Mouse (Mus musculus): Measurements from ENCODE around the gene Sik2.

The Sik2 gene

DNA sequence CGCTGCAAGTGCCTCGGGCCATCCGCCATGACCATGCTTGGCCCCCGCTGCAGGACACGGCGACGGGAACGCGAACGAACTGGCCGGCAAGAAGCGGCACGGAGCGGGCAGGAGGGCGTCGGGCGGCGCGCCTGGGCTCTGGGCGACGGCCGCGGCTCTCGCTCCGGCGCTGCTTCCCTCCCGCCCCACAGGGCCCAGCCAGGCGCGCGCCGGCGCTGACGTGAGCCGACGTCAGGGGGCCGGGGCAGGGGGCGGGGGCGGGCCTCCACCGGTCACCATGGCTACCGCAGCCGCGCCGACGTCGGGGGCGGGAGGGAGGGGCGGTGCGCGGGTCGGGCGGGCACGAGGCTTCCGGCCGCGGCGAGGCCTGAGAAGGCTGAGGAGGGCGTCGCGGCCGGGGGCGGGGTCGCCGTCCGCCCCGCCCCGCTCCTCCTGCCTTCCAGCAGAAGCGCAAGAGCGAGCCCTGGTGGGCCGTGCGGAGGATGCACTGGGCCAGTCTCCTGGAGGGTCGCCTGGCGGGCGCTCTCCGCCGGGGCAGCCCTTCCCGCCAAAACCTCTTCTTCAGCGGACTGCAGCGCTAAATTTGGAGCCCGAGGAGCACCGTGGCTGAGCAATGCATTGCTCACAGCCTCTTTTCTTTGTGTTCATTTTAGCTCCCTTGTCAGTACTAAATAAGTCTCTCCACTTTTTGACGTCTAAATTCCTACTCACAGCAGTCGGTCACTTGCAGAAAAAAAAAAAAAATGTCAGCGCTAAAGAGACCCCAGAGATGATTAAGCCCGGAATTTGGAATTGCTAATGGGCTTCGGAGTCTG, at the start of gene Sik2:
Sik2 (minus strand) TSS at position 233 of the 815 bp plus-strand sequence.
- DNase-seq (ENCODE audit: low read depth, low spot score), result peak; percentile 96

DNA sequence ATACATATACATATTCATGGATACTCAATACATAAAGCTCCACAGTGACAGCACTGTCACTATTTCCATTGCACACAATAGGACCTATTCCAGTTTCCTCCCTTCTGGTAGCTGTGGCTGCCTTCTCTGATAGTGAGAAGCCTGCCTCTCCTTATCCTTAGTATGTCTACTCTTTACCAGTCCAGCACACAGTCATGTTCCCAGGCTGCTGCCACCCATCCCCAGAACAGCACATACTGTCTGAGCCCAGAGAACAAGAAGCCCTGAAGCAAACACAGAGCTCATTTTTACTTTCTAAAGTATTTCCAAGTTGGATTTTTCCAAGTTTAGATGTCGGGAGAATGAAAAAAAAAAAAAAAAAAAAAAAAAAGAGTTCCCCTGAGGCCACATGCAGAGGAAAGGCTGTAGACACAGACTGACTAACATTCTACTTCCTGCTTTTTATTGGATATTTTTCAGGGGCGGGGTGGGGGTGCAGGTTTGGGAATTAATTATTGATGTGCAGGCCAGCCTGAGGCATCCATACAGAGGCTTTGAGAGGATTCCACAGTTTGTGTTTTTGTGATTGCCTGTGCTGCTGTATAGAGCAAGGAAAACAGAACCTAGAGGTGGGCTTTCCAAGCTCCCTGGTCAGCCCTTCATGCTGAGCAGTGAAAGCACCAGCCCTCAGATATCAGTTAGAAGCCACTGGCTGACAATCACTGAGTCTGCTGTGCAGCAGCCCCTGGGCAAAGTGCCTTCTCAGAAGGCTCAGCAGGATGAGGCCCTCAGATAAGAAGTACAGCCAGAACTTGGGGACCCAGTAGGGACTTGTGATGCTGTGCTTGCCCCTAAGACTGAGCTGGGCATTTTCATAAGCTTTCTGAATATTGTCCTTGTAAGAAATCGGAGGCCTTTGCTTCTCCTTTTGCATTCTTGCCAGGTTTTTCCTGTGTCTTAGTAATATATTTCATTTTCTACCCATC, 47.8 kb upstream of the Sik2 start:
- DNase-seq (ENCODE audit: low read depth, low spot score), result peak; percentile 26

DNA sequence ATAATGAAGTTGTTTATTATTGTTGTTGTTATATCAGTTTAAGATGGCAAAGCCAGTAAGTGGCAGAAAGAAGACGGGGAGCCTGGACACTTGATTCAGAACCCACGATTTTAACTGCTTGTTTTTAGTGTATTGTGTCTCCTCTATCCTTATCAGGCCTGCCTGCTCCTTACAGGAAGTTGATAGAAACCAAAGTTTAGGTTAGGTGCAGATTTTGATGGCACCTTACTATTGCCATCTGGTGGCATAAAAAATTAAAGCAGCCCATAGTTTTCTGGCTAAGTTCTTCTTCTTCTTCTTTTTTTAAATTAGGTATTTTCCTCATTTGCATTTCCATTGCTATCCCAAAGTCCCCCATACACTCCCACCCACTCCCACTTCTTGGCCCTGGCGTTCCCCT, 43.3 kb upstream of the Sik2 start:
- peak; percentile 47 for DNase-seq (ENCODE audit: low read depth, low spot score)

DNA sequence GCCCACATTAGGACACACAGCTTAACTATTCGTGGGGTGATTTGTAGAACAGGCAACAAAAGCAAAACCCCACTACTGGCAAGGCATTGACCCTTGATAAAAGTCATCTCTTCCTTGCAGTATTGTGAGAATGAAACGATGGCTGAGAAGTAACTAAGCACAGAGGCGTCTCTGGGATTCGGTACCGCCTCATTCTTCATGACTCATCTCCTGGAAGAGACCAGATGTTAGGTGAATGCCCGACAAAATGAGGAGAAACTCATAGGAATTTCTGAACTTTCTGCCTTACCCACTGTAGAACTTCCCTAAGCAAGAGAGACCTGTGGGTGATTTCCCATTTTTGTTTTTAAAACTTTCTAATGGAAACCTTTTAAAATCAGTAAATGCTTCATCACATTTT, 33.3 kb upstream of the Sik2 start:
- peak; percentile 43 for DNase-seq (ENCODE audit: low read depth, low spot score)

DNA sequence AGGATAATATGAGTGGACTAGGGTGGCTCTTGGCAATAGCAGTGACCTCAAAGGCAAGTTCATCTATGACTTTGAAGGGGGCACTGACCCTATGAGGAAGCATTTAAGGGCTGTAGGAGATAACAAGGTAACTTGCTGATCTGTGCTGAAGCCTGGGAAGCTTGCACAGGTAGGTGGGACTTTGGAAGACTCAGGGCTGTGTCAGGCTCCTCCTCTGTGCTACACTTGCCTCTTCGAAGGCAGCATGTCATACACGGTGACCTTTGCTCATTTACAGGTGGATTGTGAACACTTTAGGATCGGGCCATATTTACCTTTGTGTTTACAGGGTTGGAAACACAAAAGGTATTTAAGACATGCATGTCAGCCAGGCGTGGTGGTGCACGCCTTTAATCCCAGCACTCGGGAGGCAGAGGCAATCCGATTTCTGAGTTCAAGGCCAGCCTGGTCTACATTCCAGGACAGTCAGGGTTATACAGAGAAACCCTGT, 32.7 kb upstream of the Sik2 start:
- no peak for DNase-seq (ENCODE audit: low read depth, low spot score)

DNA sequence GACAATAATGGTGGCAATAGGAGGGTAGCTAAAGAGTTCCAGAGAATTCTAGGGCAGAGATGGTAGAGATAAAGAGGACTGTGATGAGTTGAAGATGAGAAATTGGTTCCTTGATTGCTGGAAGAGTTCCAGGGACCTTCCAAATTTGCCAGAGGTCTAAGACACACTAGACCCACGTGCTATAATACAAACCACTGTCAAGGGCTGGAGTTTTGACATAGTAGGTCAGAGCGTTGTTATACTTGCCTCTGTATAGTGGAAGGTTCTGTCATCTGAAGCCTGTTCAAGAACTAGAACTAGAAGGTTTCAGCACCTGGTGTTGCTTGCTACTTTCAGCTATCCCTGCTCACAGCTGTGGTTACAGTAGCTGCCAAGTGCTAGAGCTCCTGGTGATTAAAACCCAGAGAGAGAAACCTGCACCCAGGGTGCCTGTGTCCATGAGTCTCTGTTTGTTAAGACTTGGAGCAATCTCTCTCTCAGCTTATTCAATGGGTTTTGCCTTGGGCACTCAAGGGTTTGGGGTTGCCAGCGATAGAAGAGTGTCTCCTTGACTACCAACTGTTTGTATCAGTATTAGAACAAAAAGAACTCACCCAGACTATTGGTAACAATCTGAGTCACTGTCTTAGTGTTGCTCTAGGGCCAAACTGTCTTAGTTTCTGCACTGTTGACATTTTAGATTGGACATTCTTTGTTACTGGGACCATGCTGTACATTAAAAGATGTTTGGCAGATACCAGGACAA, 24.1 kb upstream of the Sik2 start:
- no peak for DNase-seq (ENCODE audit: low read depth, low spot score)

DNA sequence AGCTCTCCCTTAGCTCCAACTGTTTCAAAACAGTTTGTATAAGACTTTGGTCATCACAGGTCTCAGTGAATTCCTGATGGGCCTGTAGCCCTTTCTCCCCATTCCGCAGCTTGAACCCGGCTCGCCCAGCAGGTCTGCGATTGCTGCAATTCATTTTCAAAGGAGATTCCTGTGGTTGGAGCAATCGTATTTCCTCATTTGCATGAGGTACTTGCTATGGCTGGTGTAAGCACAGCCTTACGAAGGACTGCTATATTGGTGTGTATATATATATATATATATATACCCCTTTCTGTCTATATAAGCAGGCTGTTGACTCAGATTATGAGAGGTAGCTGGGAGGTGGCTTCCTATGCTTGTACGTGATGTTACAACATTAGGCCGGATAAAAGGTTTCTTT, 23.4 kb upstream of the Sik2 start:
- no peak for DNase-seq (ENCODE audit: low read depth, low spot score)

DNA sequence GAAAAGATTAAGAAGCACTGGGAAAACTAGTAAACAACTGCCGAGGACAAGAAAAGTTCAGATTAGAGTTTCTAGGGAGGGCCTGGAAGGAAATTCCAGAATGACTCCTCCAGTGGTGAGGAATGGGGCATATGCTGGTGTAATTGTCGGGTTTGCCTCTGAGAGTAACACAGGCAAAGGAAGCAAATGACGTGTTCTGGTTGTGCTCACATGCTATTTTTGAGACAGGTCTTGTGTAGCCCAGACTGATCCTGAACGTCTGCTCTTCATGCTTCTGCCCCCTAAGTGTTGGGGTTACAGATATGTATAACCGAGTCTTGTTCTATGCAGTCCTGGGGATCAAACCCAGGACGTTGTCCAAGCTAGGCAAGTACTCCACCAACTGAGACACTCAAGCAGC, 22.7 kb upstream of the Sik2 start:
- DNase-seq (ENCODE audit: low read depth, low spot score), result no peak

DNA sequence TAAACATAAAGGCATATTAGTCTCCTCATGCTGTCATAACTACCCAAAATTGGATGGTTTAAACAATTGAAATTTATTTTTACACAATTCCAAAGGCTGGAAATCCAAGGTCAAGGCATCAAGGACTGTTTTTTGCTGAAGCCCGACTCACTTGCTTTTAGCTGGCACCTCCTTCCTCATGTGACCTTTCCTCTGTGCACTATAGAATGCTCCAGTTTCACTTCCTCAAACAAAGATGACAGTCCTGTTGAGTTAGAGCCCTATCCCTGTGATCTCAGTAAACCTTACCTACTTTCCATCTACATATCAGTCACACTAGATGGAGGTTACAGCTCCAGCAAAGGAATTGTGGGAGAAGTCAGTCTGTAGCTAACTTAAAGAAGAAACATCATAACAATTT, 21.3 kb upstream of the Sik2 start:
- DNase-seq (ENCODE audit: low read depth, low spot score), result no peak

DNA sequence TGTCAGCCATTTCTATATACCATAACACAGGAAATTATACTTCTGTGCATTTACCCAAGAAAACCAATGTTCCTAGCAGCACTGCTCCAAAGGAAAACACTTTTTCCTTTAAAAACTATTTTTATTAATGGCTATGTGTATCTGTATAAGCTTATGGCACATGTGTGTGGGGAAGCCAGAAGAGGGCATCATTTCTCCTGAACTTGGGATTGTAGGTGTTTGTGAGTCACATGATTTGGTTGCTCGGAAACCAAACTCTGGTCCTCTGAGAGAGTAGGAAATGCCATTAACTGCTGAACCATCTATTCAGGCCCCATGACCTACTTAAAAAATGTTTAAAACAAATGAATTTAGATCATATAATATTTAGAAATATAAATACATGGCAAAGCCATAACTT, 18.1 kb upstream of the Sik2 start:
- no peak for DNase-seq (ENCODE audit: low read depth, low spot score)

DNA sequence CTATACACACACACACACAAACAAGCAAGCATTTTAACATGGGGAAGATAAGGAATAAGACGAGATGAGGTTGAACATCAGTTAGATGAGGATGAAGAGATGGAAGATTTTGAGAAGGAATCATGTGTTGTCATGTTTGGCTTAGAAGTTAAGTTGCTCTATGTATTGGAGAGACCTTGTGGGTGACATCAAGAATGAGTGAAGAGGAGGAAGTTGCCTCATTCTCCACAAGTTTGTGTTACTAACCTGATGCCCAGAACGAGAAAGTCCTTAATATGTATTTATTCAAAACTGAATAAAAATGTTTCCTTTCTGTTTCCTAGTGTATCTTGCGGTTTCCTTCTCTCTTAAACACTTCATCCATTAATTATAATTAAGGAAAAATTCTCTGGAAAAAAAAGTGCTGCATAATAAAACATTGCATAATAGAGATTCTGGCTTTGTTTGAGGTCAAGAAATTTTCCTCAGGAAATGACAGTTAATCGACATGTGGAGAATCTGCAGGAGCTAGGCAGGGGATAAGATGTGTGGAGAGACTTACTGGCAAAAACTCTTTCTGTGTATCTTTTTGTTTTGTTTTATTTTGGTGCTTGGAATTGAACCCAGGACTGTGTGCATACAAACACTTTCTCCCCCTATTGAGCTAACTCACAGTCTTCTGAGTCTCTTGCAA, 12.4 kb upstream of the Sik2 start:
- DNase-seq (ENCODE audit: low read depth, low spot score), result no peak

DNA sequence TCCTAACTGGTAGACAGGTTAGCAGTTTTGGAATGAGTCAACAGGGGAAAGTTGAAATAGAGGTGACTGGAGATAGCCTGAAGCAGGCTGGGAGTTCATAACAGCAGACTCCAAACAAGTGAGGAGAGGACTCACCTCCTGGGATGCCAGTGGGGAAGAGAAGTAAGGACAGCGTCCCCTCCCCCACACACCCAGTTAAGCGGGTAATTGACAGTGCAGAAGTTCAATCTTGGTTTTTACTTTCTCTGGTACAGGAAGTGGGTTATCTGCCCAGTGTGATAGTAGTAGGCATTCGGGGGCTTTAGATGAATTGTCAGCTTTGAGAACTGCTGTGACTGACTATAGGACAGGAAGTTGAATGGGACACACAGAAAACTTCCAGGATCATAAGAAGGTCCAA, 11.5 kb upstream of the Sik2 start:
- DNase-seq (ENCODE audit: low read depth, low spot score), result no peak

DNA sequence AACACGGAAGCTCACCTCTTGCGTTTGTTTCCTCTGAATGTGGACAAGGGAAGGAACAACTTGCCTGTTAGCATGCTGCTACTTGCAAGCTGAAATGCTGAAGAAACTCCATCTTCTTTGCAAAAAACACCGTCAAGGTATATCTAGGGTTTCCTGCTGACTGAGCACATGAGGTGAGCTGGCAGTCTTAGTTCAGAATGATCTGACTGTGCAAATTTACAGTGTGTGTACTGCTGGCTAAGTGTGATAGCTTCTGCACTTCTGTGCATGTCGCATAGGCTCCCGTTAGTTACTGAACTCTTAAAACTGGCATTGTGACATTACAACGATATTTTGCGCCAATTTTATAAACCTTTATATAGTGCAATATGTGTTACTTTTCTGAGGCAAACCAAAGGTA, 10.8 kb upstream of the Sik2 start:
- no peak for DNase-seq (ENCODE audit: low read depth, low spot score)

DNA sequence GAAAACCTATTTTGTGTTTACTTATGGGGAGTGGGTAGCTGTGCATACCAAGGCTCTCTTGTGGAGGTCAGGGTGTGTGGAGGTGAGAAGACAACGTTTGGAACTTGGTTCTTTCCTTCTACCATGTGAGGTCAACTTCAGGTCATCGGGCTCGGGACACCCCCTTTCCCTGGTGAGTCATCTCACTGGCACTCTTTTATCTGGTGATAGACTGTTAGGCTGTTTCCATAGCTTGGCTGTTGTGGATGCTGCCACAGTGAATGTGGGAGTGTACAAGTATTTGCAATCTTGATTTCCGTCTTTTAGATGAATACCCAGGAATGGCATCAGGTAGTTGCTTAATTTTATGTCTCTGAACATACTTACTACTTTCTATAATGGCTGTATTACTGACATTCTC, 6.9 kb upstream of the Sik2 start:
- DNase-seq (ENCODE audit: low read depth, low spot score), result no peak

DNA sequence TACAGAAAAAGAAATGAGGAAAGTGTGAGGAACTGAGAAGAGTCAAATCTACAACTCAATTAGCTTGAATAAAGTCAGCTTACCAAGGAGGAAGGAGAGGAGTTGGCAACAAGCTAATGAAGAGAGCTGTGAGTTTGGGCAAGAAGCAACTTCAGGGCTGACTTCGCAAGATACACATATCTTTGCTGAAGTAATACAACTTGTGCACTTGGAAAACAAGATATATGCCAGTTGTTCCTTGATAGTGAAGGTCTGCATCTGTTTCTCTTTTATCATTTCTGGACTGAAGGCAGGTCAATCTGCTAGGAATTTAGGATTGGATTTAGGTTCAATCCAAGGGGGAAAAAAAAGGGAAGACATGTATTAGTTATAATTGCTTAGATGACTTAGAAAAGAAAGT, 4.8 kb upstream of the Sik2 start:
- DNase-seq (ENCODE audit: low read depth, low spot score), result no peak

DNA sequence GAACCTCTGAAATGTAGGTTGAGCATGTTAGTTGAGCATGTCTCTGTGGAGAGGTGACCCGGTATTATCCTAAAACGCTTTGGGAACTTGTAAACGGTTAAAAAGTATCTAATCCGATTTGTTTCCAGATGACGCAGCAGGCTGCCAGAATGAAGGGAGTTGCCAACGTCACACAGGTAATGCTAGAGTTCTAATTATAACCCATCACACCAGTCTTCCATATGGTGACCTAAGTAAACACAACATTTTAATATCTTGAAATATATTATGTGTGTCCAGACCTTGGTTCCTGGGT, 730 bp upstream of the Sik2 start:
- no peak for DNase-seq (ENCODE audit: low read depth, low spot score)

DNA sequence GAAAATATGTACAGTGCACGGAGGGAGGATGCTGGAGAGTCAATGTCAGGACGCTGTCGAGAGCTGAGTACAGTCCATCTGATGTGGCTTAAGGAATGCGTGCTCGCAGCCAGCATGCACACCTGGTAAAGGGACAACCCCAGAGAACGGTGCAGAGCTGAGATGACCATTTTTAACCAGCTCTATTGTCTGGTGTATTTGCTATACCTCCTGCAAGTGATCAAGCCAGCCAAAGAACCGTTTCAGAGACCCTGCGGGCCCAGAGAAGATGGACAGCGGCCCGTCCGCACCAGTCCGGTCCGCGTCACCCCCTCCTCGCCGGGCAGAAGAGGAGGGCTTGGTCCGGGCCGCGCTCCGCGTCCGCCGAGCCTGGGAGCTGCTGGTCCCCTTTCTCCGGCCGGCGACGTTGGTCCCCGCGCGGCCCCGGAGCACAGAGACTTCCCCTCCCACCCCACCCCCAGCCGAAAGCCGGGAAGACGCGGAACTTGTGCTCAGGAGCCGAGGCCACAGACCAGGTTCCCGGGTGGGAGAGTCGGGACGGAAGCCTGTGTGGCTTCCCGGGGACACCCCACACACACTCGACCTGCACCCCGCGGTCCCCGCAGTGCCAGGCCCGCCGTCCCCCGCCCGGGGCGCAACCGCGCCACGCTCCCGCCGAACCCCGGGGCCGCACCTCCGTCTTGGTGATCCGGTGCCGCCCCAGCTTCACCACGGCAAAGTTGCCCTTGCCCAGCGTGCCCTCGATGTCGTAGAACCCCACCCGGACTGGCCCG, 619 bp downstream of the Sik2 start:
- peak; percentile 48 for DNase-seq (ENCODE audit: low read depth, low spot score)

DNA sequence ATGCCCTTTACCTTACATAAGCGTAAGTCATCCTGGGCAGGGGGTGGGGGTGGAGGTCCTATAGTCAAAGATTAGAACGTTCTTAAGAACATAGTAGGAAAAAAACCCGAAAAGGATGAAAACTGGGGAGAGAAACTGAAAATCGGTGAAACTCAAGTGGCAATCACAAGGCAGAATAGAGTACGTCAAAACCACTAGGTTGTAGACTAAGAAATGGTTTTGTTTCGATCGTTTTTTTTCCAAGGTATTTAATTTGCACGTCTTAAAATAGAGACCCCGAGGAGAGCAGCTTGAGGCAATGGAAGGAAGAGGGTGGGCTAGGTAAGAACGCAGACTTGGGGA, 1.2 kb downstream of the Sik2 start:
- no peak for DNase-seq (ENCODE audit: low read depth, low spot score)

DNA sequence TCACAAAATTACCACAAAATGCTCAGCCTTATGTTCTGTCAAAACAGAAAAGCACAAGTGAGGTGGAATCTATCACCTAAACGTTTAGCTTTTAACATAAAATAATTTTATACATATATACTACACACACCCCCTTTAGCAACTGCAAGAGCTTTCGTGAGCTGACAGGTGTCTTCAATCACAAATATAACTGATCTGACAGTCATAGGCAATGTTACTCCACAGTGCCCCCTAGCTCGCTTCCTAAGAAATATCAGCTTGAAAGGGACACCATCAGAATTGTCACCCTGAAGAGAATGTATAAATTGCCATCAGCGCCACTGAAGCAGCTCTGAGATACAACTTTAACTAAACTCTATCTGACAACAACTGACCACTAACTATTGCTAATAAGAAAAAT, 2.0 kb downstream of the Sik2 start:
- peak; percentile 90 for DNase-seq (ENCODE audit: low read depth, low spot score)

DNA sequence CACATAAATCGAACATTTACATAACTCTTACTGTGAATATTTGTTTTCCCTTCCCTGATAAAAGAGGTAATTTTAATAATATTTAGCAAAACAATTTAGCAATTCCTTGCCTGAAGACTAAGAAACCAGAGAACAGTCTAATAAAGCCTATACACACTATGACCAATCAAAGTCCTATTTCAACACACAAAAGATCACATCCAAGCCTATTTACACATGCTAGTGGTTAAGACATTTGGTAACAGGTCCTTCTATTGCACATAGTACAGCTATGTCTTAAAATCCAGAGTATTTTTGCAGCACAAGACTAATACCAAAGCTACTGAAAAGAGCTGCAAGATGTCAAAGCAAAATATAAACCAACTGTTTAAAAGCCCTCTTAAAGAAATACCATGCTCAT, 4.8 kb downstream of the Sik2 start:
- no peak for DNase-seq (ENCODE audit: low read depth, low spot score)

DNA sequence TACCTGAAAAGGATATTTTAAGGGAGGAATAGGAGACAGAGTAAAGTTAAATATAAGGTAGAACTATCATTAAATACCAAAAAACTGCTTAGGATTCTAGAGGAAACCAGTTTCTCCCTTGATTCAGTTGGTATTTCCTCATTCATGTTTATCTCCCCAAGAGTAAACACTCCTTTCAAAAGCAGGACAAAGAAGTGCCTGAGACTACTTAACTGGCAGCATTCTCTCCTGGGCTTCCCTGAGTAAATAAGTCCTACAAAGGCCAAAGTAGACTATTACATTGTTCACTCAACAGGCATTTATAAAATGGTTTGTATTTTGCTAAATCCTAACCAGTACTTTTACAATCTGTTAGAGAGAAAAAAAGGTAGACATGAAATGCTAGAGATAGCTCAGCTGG, 22.2 kb downstream of the Sik2 start:
- no peak for DNase-seq (ENCODE audit: low read depth, low spot score)
